Mouse (Mus musculus): ENCODE results near the gene Mtrf1l. TPM values are rescaled to one million over a fixed set of nuclear protein-coding genes. Genes with fewer than 3 reads are reported as not detected.

The Mtrf1l gene
- 1.3 and 1.7 TPM in 2 replicates for polyA plus RNA-seq (2012; rRNA removed)

DNA sequence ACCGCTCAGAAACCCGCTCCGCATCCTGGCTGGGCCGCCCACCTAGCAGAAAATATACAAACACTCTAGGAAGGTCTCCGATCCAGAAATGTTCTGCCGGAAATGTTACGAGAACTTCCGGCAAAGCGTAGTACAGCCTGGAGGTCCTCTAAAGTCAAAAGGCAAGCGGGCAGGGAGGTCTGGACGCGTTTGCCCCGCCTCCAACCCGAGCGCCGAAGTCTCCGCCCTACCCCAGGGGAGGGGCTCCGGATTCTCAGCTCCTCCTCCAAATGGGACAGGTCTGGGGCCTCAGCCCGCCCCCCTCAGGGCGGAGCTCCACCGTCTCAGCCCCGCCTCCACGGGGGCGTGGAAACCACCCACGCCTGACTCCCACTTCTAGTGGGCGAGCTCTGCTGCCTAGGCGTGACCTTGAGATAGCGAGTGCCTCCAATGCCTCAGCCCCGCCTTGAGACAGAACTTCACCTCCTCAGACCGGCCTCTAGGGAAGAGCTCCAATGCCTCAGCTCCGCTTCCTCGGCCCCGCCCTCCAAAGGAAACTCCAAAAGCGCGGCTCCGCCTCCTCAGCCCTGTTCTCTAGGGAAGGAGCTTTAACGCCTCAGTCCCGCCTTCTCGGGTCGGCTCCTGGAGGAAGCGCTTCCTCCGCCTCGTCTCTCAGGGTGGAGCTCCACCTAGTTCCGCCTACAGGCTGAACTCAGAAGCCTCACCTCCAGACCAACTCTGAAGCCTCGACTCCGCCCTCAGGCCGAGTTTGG lies at the start of gene Mtrf1l:
TSS of gene Mtrf1l (minus strand) at position 171 of the 752 bp plus-strand sequence.
- Histone ChIP-seq H3K27me3 (ENCODE audit: control insufficient read depth, insufficient read depth, low read length) (no peaks in the 10 kb centered on the region), H3K4me1 (ENCODE audit: control insufficient read depth, insufficient read depth, insufficient read length, low read length) (peaks cover 8% of the 10 kb centered on the region; the same call in 1 of the 2 replicates), H3K4me3 (ENCODE audit: low read depth, low read length) (peak within 1 kb of the TSS; percentile 94), H3K27ac (ENCODE audit: insufficient read depth, low read depth, low read length) (peak within 1 kb of the TSS; percentile 92), H3K36me3 (ENCODE audit: control insufficient read depth, insufficient read depth, low read length) (peaks cover 14% of the 10 kb centered on the region)
- TF ChIP-seq CTCF (IDR thresholded peaks at IDR 0.05; ENCODE audit: extremely low read depth, insufficient read length, insufficient replicate concordance, low read depth, low read length) (peak; percentile 24; the same call in 1 of the 2 replicates), POLR2A (IDR thresholded peaks at IDR 0.05; ENCODE audit: low read depth, low read length) (peak; percentile 32; the same call in 1 of the 2 replicates)
- under 1% methylated on average over 47 of the region's 47 CpGs for WGBS

- H3K4me1 ChIP-seq (ENCODE audit: control insufficient read depth, insufficient read depth, insufficient read length, low read length): no peaks in the 10 kb centered on the region
- no peaks in the 10 kb centered on the region for H3K36me3 ChIP-seq (ENCODE audit: control insufficient read depth, insufficient read depth, low read length)
- no peak overlapping the region for H3K27ac ChIP-seq (ENCODE audit: insufficient read depth, low read depth, low read length)
- no peaks in the 10 kb centered on the region for H3K27me3 ChIP-seq (ENCODE audit: control insufficient read depth, insufficient read depth, low read length)
- no peak for TF ChIP-seq POLR2A (IDR thresholded peaks at IDR 0.05; ENCODE audit: low read depth, low read length)
- TF ChIP-seq CTCF (IDR thresholded peaks at IDR 0.05; ENCODE audit: extremely low read depth, insufficient read length, insufficient replicate concordance, low read depth, low read length): no peak
- no peak overlapping the region for H3K4me3 ChIP-seq (ENCODE audit: low read depth, low read length)
- WGBS: 36% methylated on average over 4 of the region's 4 CpGs
Measured at GRCm38 (mm10) chr10:5871081-5871480, 47.4 kb upstream of the Mtrf1l start.

- 65% methylated on average over 11 of the region's 11 CpGs for WGBS
- H3K27ac ChIP-seq (ENCODE audit: insufficient read depth, low read depth, low read length): no peak overlapping the region
- no peaks in the 10 kb centered on the region for H3K27me3 ChIP-seq (ENCODE audit: control insufficient read depth, insufficient read depth, low read length)
- no peak overlapping the region for H3K4me3 ChIP-seq (ENCODE audit: low read depth, low read length)
- TF ChIP-seq CTCF (IDR thresholded peaks at IDR 0.05; ENCODE audit: extremely low read depth, insufficient read length, insufficient replicate concordance, low read depth, low read length): no peak
- TF ChIP-seq POLR2A (IDR thresholded peaks at IDR 0.05; ENCODE audit: low read depth, low read length): no peak
- H3K36me3 ChIP-seq (ENCODE audit: control insufficient read depth, insufficient read depth, low read length): no peaks in the 10 kb centered on the region
- no peaks in the 10 kb centered on the region for H3K4me1 ChIP-seq (ENCODE audit: control insufficient read depth, insufficient read depth, insufficient read length, low read length)
Measured at GRCm38 (mm10) chr10:5867981-5868552, 44.4 kb upstream of the Mtrf1l start.

DNA sequence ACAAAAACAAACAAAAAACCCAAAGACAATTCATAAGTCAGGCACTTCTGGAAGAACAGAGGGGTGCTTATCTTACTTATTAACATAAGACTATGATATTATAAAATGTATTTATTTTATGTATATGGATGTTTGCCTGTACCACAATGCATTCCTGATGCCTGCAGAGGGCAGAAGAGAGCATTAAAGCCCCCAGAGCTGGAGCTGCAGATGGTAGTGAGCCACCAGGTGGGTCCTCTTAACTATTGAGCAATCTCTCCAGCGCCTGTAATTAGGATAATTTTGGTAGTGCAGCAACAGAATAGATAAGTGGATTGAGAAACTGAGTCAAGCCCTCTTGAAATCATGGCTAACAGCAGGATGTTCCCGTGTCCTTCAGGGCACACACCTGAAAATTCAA lies 42.3 kb upstream of the Mtrf1l start:
- TF ChIP-seq CTCF (IDR thresholded peaks at IDR 0.05; ENCODE audit: extremely low read depth, insufficient read length, insufficient replicate concordance, low read depth, low read length) (no peak), POLR2A (IDR thresholded peaks at IDR 0.05; ENCODE audit: low read depth, low read length) (no peak)
- Histone ChIP-seq H3K36me3 (ENCODE audit: control insufficient read depth, insufficient read depth, low read length) (no peaks in the 10 kb centered on the region), H3K27ac (ENCODE audit: insufficient read depth, low read depth, low read length) (no peak overlapping the region), H3K4me1 (ENCODE audit: control insufficient read depth, insufficient read depth, insufficient read length, low read length) (no peaks in the 10 kb centered on the region), H3K27me3 (ENCODE audit: control insufficient read depth, insufficient read depth, low read length) (no peaks in the 10 kb centered on the region), H3K4me3 (ENCODE audit: low read depth, low read length) (no peak overlapping the region)
- WGBS: 58% methylated on average over 2 of the region's 2 CpGs

DNA sequence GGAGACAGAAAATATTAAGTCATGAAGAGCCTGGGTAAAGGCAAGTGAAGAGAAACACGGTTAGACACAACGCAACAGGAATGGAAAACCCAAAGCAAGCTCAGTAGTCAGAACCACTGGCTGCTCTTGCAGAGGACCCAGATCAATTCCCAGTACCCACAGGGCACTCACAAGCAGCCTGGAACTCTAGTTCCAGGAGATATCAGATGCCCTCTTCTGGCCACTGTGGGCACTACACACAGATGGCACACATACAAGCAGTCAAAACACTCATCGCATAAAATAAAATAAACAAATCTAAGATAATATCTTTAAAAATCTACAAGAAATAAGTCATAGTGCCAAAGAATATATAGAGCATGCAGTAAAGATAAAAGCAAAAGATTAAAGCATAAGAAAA lies 39.0 kb upstream of the Mtrf1l start:
- H3K27me3 ChIP-seq (ENCODE audit: control insufficient read depth, insufficient read depth, low read length): no peaks in the 10 kb centered on the region
- no peak overlapping the region for H3K4me3 ChIP-seq (ENCODE audit: low read depth, low read length)
- no peak overlapping the region for H3K27ac ChIP-seq (ENCODE audit: insufficient read depth, low read depth, low read length)
- 95% methylated on average over 3 of the region's 3 CpGs for WGBS
- no peaks in the 10 kb centered on the region for H3K36me3 ChIP-seq (ENCODE audit: control insufficient read depth, insufficient read depth, low read length)
- no peaks in the 10 kb centered on the region for H3K4me1 ChIP-seq (ENCODE audit: control insufficient read depth, insufficient read depth, insufficient read length, low read length)
- TF ChIP-seq POLR2A (IDR thresholded peaks at IDR 0.05; ENCODE audit: low read depth, low read length) (no peak), CTCF (IDR thresholded peaks at IDR 0.05; ENCODE audit: extremely low read depth, insufficient read length, insufficient replicate concordance, low read depth, low read length) (no peak)

GRCm38 (mm10) chr10:5860849-5861248 lies 37.1 kb upstream of the Mtrf1l start:
- 65% methylated on average over 3 of the region's 3 CpGs for WGBS
- H3K4me1 ChIP-seq (ENCODE audit: control insufficient read depth, insufficient read depth, insufficient read length, low read length): no peaks in the 10 kb centered on the region
- TF ChIP-seq CTCF (IDR thresholded peaks at IDR 0.05; ENCODE audit: extremely low read depth, insufficient read length, insufficient replicate concordance, low read depth, low read length) (no peak), POLR2A (IDR thresholded peaks at IDR 0.05; ENCODE audit: low read depth, low read length) (no peak)
- H3K36me3 ChIP-seq (ENCODE audit: control insufficient read depth, insufficient read depth, low read length): no peaks in the 10 kb centered on the region
- H3K27me3 ChIP-seq (ENCODE audit: control insufficient read depth, insufficient read depth, low read length): no peaks in the 10 kb centered on the region
- no peak overlapping the region for H3K27ac ChIP-seq (ENCODE audit: insufficient read depth, low read depth, low read length)
- H3K4me3 ChIP-seq (ENCODE audit: low read depth, low read length): no peak overlapping the region

GRCm38 (mm10) chr10:5859729-5860128 lies 36.0 kb upstream of the Mtrf1l start:
- Histone ChIP-seq H3K36me3 (ENCODE audit: control insufficient read depth, insufficient read depth, low read length) (no peaks in the 10 kb centered on the region), H3K27ac (ENCODE audit: insufficient read depth, low read depth, low read length) (no peak overlapping the region), H3K4me1 (ENCODE audit: control insufficient read depth, insufficient read depth, insufficient read length, low read length) (no peaks in the 10 kb centered on the region), H3K4me3 (ENCODE audit: low read depth, low read length) (no peak overlapping the region), H3K27me3 (ENCODE audit: control insufficient read depth, insufficient read depth, low read length) (no peaks in the 10 kb centered on the region)
- WGBS: 73% methylated on average over 4 of the region's 4 CpGs
- TF ChIP-seq POLR2A (IDR thresholded peaks at IDR 0.05; ENCODE audit: low read depth, low read length) (no peak), CTCF (IDR thresholded peaks at IDR 0.05; ENCODE audit: extremely low read depth, insufficient read length, insufficient replicate concordance, low read depth, low read length) (peak; percentile 10; the same call in 1 of the 2 replicates)
